Mouse (Mus musculus) hindbrain, embryonic 12.5 days (tissue): ENCODE data around the gene Irgm1. TPM values are rescaled to one million over a fixed set of nuclear protein-coding genes. Genes with fewer than 3 reads are reported as not detected.
"Not testable (repeated sequence)": the region's sequence is repeated elsewhere in the genome, so short reads cannot be mapped to it uniquely, and the experiment has no call there.

Source experiments
- ATAC-seq: fragments of 200-750 bp; cut with Nextera tagmentation; 2 replicates; pipeline ENCODE4 v1.8.0; 2017; ENCODE audit warnings: moderate TSS enrichment; ENCODE audit not compliant: low FRiP score
- H3K27ac ChIP-seq: fragments of 300-500 bp; sonication (generic); 2 replicates; pipeline ENCODE4 v1.5.1; 2016; ENCODE audit warnings: mild to moderate bottlenecking
- H3K27me3 ChIP-seq: fragments of 300-500 bp; sonication (generic); 2 replicates; pipeline ENCODE4 v1.6.1; 2016; ENCODE audit warnings: mild to moderate bottlenecking
- H3K36me3 ChIP-seq: fragments of 300-500 bp; sonication (generic); 2 replicates; pipeline ENCODE4 v1.6.1; 2016; ENCODE audit warnings: mild to moderate bottlenecking
- H3K4me1 ChIP-seq: fragments of 300-500 bp; sonication (generic); 2 replicates; pipeline ENCODE4 v1.6.1; 2016
- H3K4me2 ChIP-seq: fragments of 300-500 bp; sonication (generic); replicated peaks from 2 replicates; pipeline ENCODE4 v1.6.1; 2016; ENCODE audit warnings: mild to moderate bottlenecking
- H3K4me3 ChIP-seq: fragments of 300-500 bp; sonication (generic); 2 replicates; pipeline ENCODE4 v1.5.1; 2016; ENCODE audit warnings: mild to moderate bottlenecking
- H3K9ac ChIP-seq: fragments of 300-500 bp; sonication (generic); 2 replicates; pipeline ENCODE4 v1.6.1; 2016; ENCODE audit warnings: mild to moderate bottlenecking, moderate library complexity
- H3K9me3 ChIP-seq: fragments of 300-500 bp; sonication (generic); replicated peaks from 2 replicates; pipeline ENCODE4 v1.6.1; 2016; ENCODE audit warnings: mild to moderate bottlenecking
- WGBS: fragments of 180-500 bp; shearing (Covaris S2); methylation state at CpG from one replicate; pipeline ENCODE4 v1.1.7; 2016; 5-methylcytosine and 5-hydroxymethylcytosine counted together
- polyA plus RNA-seq: library from polyadenylated mRNA; unstranded; fragments of >200 nt; fragmentation: Nextera tagmentation; extraction: Ambion mirVana; gene quantifications from 2 replicates; pipeline ENCODE4 v1.2.1, GENCODE M21; 2016

Gene Irgm1
- polyA plus RNA-seq = 3.0 and 3.9 TPM in 2 replicates

DNA sequence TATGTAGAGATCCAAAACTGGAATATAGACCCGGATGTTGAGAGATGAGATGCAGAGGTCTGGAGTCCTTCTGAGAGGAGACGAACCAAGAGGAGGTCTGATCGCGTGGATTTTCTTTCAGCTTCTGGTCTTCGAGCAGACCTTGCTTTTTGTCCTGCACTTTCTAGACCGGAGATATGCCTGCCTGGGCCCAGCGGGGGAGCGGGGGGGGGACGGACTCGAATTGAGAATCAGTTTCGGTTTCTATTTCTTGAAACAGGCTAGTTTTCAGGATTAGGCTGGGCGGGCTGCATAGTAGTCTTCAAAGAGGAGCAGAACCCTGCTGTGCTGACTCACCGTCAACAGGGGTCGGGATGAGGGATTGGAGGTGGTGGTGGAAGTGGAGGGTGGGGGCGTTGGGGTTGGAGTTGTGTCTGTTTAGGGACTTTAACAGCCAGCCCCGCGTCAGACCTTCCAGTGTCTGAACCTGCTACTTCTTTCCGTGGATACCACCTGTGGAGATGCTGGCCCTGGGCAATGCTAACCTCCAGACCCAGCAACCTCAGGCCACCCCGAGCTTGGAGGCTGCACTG is at the start of gene Irgm1:
Irgm1 (minus strand) TSS at position 483 of the 572 bp plus-strand sequence.
- Histone ChIP-seq H3K9me3 (no peaks in the 10 kb centered on the region), H3K4me2 (peak within 1 kb of the TSS; percentile 58), H3K27me3 (peaks cover 17% of the 10 kb centered on the region), H3K9ac (peak within 1 kb of the TSS; percentile 49), H3K4me1 (peaks cover 13% of the 10 kb centered on the region; the same call in 1 of the 2 replicates), H3K27ac (no peak within 1 kb of the TSS), H3K36me3 (no peaks in the 10 kb centered on the region), H3K4me3 (peak within 1 kb of the TSS; percentile 31)
- 2% methylated on average over 19 of the region's 19 CpGs for WGBS
- ATAC-seq = peak; percentile 60; the same call in 1 of the 2 replicates

DNA sequence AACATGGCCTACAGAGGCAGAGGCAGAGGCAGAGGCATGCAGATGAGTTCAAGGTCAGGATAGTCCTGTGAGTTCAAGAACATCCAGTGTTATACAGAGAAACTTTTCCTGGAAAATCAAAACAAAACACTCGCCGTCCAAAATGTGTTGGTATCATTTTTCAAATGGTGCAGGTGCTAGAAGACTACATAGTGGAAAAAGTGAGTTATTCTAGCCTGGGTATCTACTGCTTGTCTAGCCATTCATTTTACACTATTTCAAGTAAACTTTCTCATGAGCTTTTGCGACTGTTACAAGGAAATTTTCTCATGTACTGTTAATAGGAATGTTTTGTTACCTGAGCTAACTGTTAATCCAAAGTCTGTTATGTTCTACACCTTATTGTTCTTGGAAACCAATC is 46.9 kb upstream of the Irgm1 start:
- Histone ChIP-seq H3K4me2 (no peak overlapping the region), H3K9me3 (no peaks in the 10 kb centered on the region), H3K4me1 (no peaks in the 10 kb centered on the region), H3K27me3 (no peaks in the 10 kb centered on the region), H3K4me3 (no peak overlapping the region), H3K9ac (no peak overlapping the region), H3K36me3 (no peaks in the 10 kb centered on the region), H3K27ac (no peak overlapping the region)
- ATAC-seq = no peak
- WGBS = 85% methylated on average over 3 of the region's 3 CpGs

DNA sequence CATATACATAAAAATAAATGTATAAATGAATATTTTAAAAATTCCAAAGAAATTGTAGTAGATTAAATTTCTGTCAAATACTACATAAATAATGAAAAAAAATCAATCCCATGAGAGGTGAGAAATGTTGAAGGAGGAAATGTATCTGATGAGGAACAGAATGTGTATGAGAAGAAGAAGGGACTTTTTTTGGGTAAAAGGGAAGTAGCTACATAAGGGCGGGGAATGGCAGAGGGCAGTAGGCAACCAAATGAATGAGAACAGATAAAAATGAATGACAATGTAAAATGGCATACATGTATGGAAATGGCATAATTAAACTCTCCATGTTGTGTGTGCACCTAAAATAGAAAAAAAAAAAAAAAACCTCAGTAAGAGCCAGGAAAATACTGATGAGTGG is 42.1 kb upstream of the Irgm1 start:
- Histone ChIP-seq H3K9ac (no peak overlapping the region), H3K9me3 (no peaks in the 10 kb centered on the region), H3K4me2 (no peak overlapping the region), H3K27ac (no peak overlapping the region), H3K4me3 (no peak overlapping the region), H3K36me3 (no peaks in the 10 kb centered on the region), H3K4me1 (no peaks in the 10 kb centered on the region), H3K27me3 (no peaks in the 10 kb centered on the region)
- no peak for ATAC-seq
- WGBS = 94% methylated on average over 1 of the region's 1 CpGs

DNA sequence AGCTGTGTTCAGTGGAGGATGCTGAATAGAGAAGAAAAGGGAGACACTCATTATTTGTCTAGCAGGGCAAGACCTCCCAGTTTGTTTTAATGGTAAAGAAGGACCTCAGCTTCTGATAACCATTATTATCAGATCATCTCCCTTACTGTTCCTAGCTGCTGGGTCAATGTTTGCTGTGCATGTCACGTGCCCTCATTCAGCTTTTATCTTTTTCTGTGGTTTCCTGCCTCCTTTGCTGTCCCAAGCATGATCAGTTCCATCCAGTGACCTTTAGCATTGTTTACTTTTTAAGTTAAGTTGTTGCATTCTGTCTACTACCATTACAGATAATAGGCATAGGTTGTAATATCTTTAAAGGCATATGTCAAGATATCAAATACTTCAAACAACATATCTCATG is 37.0 kb upstream of the Irgm1 start:
- no peaks in the 10 kb centered on the region for H3K4me1 ChIP-seq
- H3K27ac ChIP-seq = no peak overlapping the region
- no peak overlapping the region for H3K4me2 ChIP-seq
- H3K9ac ChIP-seq = no peak overlapping the region
- no peak overlapping the region for H3K4me3 ChIP-seq
- no peaks in the 10 kb centered on the region for H3K9me3 ChIP-seq
- H3K27me3 ChIP-seq = no peaks in the 10 kb centered on the region
- no peaks in the 10 kb centered on the region for H3K36me3 ChIP-seq
- 70% methylated on average over 1 of the region's 1 CpGs for WGBS
- no peak for ATAC-seq

DNA sequence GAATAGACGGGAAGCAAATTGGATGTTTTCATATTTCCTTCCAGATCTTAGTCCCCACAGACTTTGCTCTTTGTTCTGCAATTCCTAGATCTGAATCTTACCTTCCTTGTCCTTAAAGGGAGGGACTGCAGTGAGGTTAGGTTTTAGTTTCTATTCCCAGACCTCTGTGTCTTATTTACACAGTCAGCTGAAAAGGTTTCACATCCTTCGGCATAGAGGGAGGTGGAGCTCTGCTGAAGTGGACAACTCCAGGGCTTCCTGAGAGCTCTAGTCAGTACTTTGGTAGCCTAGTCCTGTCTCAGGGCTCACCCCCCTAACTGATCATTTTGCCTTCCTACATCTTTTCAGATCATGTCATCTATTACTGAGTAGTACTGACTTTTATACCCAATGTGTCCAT is 30.5 kb upstream of the Irgm1 start, which contains the start of gene Gm5431:
Gm5431 (minus strand) TSS at position 194 of the 400 bp plus-strand sequence.
- Histone ChIP-seq H3K4me1 (no peaks in the 10 kb centered on the region), H3K4me3 (no peak within 1 kb of the TSS)
- WGBS = 67% methylated on average over 2 of the region's 2 CpGs

DNA sequence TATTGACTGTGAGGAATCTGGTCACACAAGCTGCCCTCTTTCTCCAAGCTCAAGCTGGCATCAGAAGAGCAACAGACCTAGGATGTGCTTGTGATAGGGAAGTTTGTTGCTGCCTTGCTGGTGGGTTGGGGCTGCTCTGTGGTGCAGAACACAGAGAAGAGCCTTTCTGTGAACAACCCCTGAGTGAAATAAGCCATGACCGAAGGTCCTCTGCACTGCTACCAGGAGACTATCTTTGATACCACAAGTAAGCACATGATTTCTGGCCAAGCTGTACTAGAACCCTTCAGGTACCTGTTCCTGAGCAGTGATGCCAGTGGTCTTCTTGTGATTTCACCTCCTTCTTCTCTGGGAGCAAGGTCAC is 30.1 kb upstream of the Irgm1 start:
- not testable (repeated sequence) for H3K4me3 ChIP-seq, H3K36me3 ChIP-seq, ATAC-seq, H3K4me2 ChIP-seq, H3K9me3 ChIP-seq, H3K4me1 ChIP-seq, H3K27me3 ChIP-seq, H3K27ac ChIP-seq, H3K9ac ChIP-seq
- WGBS = 95% methylated on average over 1 of the region's 1 CpGs

More for the DNA sequence above, 30.5 kb upstream of the Irgm1 start, which contains the start of gene Gm5431:
- no peak within 1 kb of the TSS for H3K27ac ChIP-seq
- no peaks in the 10 kb centered on the region for H3K27me3 ChIP-seq
- no peak within 1 kb of the TSS for H3K9ac ChIP-seq
- no peaks in the 10 kb centered on the region for H3K36me3 ChIP-seq
- ATAC-seq = no peak
- H3K4me2 ChIP-seq = no peak within 1 kb of the TSS
- H3K9me3 ChIP-seq = no peaks in the 10 kb centered on the region

DNA sequence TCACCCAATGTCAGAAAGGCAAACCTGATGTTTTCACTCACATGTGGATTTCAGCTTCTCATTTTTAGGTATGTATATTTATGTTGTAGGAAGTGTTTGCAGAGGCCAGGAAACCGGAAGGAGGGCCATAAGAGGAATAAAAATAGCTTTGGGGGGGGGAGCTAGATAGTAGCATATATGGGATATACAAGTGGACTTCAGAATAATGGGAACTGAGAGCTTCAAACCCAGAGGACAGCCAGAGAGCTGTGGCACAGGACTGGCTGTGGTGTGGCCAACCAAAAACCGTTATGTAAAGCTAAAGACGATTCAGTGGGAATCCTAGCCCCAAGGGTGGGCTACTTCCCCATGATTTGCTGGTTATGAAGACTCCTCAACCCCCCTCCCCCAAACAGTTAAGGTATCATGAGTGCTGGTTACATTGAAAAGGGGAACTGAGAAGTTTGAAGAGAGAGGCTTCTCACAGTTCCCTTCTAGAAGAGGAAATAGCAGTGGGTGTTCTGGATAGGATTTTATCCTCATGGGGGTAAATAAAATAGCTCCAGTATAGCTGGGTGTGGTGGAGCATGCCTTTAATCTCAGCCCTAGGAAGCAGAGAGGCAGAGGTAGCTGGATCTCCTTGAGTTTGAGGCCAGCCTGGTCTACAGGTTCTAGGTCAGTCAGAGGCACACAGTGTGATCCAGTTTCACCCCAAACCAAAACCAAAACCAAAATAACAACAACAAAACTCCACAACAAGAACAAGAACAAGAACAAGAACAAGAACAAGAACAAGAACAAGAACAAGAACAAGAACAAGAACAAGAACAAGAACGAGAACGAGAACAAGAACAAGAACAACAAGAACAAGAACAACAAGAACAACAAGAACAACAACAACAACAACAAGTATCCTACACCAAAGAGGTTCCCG is 29.4 kb upstream of the Irgm1 start:
- H3K4me2 ChIP-seq, ATAC-seq: not testable (repeated sequence)

DNA sequence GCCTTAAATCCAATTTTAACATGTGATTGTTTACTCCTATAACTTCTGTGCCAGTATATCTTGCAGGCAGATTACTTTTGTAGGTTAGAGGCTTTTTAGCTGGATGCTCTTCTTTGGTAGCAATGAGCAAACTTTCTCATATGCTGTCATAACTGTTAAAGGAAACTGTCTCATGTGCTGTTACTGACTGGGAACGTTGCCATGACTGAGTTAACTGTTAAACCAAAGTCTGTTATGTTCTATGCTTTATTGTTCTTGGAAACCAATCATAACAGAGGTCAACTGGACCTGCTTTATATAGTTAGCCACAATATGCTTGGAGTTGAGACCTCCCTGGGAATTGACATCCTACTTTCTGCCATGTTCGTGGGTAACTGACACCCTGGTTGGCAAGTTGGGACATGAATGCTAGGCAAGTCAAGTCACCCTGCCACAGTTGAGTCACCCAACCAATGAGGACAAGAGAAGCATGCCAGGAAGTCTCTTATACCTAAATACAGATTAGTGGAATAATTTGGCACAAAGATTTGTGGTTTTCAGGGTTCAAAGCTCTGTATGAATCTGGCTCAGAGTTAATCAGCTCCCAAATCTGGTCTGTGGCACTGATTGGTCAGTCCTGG is 27.4 kb upstream of the Irgm1 start:
- no peaks in the 10 kb centered on the region for H3K36me3 ChIP-seq
- H3K27me3 ChIP-seq = no peaks in the 10 kb centered on the region
- H3K9ac ChIP-seq = no peak overlapping the region
- no peaks in the 10 kb centered on the region for H3K4me1 ChIP-seq
- ATAC-seq = no peak
- no peaks in the 10 kb centered on the region for H3K9me3 ChIP-seq
- no peak overlapping the region for H3K27ac ChIP-seq
- no peak overlapping the region for H3K4me3 ChIP-seq
- WGBS = 73% methylated on average over 2 of the region's 2 CpGs
- H3K4me2 ChIP-seq = no peak overlapping the region

More for the DNA sequence above, 29.4 kb upstream of the Irgm1 start:
- H3K27me3 ChIP-seq, H3K4me1 ChIP-seq, H3K4me3 ChIP-seq, H3K27ac ChIP-seq, H3K9ac ChIP-seq, H3K9me3 ChIP-seq, H3K36me3 ChIP-seq: not testable (repeated sequence)
- 76% methylated on average over 6 of the region's 6 CpGs for WGBS

DNA sequence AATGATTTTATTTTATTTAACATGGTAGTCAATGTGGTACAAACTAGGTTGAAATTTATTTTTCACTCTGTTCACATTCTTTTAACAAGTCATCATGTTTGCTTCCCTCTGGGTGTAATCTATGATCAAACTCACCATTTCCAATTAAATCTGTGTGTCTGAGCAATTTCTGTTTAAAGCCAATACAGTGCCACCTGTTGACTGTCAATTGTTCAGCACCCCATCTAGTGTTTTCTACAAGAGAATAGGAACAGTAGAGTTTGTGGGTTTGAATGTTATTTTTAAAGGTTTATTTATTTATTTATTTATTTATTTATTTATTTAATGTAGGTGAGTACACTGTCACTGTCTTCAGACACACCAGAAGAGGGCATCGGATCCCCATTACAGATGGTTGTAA is 5.2 kb upstream of the Irgm1 start:
- no peak overlapping the region for H3K27ac ChIP-seq
- no peak for ATAC-seq
- no peak overlapping the region for H3K9ac ChIP-seq
- peaks cover 6% of the 10 kb centered on the region; the same call in 1 of the 2 replicates for H3K4me1 ChIP-seq
- H3K36me3 ChIP-seq = no peaks in the 10 kb centered on the region
- H3K4me2 ChIP-seq = no peak overlapping the region
- 100% methylated on average over 1 of the region's 1 CpGs for WGBS
- peaks cover 17% of the 10 kb centered on the region for H3K27me3 ChIP-seq
- no peaks in the 10 kb centered on the region for H3K9me3 ChIP-seq
- H3K4me3 ChIP-seq = no peak overlapping the region

DNA sequence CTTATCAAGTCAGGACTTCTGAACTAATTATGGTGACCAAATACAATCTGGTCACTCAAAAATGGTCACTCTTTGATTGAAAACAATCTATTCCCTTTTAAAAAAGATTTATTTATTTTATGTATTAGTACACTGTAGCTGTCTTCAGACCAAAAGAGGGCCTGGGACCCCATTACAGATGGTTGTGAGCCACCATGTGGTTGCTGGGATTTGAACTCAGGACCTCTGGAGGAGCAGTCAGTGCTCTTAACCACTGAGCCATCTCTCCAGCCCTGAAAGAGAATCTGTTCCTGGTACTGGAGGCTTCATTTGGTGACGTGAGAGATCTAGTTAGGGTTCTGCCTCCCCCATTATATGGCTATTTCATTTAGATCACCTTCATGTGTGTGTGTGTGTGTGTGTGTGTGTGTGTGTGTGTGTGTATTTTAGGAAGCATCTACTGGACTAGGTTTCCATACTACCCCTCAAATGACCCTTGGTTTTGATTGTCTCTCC is 3.9 kb upstream of the Irgm1 start:
- ATAC-seq, H3K4me2 ChIP-seq, H3K4me3 ChIP-seq, H3K9me3 ChIP-seq, H3K27ac ChIP-seq, H3K36me3 ChIP-seq, H3K9ac ChIP-seq: not testable (repeated sequence)
- peaks cover 13% of the 10 kb centered on the region; the same call in 1 of the 2 replicates for H3K4me1 ChIP-seq
- H3K27me3 ChIP-seq = peaks cover 17% of the 10 kb centered on the region
- WGBS = 89% methylated on average over 1 of the region's 1 CpGs

DNA sequence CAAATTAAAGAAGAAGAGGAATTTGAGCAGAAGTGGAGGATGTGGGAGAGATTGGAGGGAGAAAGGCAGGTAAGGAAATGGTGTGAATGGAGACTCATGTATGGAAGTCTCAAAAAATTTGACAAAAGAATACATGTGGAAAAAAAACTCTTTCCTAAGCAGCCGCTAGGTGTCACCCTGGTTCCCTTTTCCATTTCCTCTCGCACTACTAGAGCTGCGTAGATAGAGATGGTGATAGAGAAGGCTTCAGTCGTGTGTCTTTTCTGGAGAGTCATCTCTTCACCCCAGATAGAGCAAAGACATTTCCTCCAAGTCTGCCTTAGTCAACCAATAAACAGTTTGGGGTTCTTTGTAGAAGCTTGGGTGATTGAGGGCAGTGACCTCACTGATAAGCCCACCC is 3.0 kb upstream of the Irgm1 start:
- 2% methylated on average over 4 of the region's 4 CpGs for WGBS
- H3K27me3 ChIP-seq = peaks cover 17% of the 10 kb centered on the region
- H3K4me1 ChIP-seq = peaks cover 13% of the 10 kb centered on the region; the same call in 1 of the 2 replicates
- H3K4me3 ChIP-seq = no peak overlapping the region
- peak; percentile 55; the same call in 1 of the 2 replicates for ATAC-seq
- no peaks in the 10 kb centered on the region for H3K9me3 ChIP-seq
- no peaks in the 10 kb centered on the region for H3K36me3 ChIP-seq
- no peak overlapping the region for H3K9ac ChIP-seq
- no peak overlapping the region for H3K27ac ChIP-seq
- no peak overlapping the region for H3K4me2 ChIP-seq

DNA sequence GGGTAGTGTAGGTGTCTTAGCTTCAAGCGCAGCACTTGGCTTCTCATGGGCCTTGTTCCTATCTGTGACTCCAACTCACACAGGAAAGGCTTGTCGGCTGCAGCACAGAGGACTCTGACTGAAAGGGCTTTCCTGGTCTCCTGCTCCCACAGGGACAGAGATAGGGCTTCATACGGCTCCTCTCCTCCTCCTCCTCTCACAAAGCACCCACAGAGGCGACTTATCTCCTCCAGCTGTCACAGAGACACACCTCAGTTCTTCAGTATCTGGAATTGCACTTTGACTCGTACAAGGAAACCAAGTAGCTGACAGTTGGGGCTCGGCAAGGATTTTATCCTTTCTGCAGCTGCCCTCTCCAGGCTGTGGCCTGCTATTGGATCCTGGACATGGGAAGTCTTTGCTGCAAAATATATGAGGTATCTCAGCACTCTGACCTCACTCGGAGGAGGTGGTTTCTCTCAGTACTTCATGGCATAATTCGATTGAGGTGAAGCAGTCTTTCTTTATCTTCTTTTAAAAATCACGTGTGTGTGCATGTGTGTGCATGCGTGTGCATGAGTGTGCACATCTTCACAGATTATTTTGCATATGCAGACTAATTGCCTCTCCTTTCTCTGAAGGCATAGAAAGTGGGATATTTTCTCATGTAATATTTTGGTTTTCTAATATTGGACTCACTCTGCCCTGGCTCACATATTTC is 2.3 kb upstream of the Irgm1 start:
- H3K36me3 ChIP-seq = no peaks in the 10 kb centered on the region
- WGBS = 74% methylated on average over 10 of the region's 10 CpGs
- no peak overlapping the region for H3K9ac ChIP-seq
- H3K4me1 ChIP-seq = peaks cover 13% of the 10 kb centered on the region; the same call in 1 of the 2 replicates
- no peak for ATAC-seq
- H3K4me2 ChIP-seq = no peak overlapping the region
- no peaks in the 10 kb centered on the region for H3K9me3 ChIP-seq
- no peak overlapping the region for H3K27ac ChIP-seq
- peaks cover 17% of the 10 kb centered on the region for H3K27me3 ChIP-seq
- H3K4me3 ChIP-seq = no peak overlapping the region
